Mouse (Mus musculus) T-helper 2 cell (primary cell): ENCODE measurements around the gene Gm10718.
"Not testable (repeated sequence)": the region's sequence is repeated elsewhere in the genome, so short reads cannot be mapped to it uniquely, and the experiment has no call there.

Experiments used
- in situ Hi-C: fragments of 300-600 bp; cut with MboI, MseI; formaldehyde crosslinking; loops from one replicate; pipeline ENCODE4 v1.15.1; 2025; ENCODE audit warnings: high pct_unique_total_duplicates

The Gm10718 gene

GRCm38 (mm10) chr9:3025653-3026052 is 2.3 kb downstream of the Gm10718 start:
- in situ Hi-C loops = not testable (repeated sequence)

- in situ Hi-C loops = not testable (repeated sequence)
These were observed 2.8 kb downstream of the Gm10718 start for GRCm38 (mm10) chr9:3026136-3026535.

DNA sequence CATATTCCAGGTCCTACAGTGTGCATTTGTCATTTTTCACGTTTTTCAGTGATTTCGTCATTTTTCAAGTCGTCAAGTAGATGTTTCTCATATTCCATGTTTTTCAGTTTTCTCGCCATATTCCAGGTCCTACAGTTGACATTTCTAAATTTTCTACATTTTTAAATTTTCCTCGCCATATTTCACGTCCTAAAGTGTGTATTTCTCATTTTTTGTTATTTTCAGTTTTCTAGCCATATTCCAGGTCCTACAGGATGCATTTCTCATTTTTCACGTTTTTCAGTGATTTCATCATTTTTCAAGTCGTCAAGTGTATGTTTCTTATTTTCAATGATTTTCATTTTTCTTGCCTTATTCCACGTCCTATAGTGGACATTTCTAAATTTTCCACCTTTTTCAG is 3.4 kb downstream of the Gm10718 start:
- in situ Hi-C loops = not testable (repeated sequence)

GRCm38 (mm10) chr9:3027200-3027599 is 3.9 kb downstream of the Gm10718 start:
- in situ Hi-C loops = not testable (repeated sequence)

DNA sequence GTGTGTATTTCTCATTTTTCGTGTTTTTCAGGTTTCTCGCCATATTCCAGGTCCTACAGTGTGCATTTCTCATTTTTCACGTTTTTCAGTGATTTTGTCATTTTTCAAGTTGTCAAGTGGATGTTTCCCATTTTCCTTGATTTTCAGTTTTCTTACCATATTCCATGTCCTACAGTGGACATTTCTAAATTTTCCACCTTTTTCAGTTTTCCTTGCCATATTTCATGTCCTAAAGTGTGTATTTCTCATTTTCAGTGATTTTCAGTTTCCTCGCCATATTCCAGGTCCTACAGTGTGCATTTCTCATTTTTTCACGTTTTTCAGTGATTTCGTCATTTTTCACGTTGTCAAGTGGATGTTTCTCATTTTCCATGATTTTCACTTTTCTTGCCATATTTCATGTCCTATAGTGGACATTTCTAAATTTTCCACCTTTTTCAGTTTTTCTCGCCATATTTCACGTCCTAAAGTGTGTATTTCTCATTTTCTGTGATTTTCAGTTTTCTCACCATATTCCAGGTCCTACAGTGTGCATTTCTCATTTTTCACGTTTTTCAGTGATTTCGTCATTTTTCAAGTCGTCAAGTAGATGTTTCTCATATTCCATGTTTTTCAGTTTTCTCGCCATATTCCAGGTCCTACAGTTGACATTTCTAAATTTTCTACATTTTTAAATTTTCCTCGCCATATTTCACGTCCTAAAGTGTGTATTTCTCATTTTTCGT is 6.1 kb downstream of the Gm10718 start:
- in situ Hi-C loops = not testable (repeated sequence)

DNA sequence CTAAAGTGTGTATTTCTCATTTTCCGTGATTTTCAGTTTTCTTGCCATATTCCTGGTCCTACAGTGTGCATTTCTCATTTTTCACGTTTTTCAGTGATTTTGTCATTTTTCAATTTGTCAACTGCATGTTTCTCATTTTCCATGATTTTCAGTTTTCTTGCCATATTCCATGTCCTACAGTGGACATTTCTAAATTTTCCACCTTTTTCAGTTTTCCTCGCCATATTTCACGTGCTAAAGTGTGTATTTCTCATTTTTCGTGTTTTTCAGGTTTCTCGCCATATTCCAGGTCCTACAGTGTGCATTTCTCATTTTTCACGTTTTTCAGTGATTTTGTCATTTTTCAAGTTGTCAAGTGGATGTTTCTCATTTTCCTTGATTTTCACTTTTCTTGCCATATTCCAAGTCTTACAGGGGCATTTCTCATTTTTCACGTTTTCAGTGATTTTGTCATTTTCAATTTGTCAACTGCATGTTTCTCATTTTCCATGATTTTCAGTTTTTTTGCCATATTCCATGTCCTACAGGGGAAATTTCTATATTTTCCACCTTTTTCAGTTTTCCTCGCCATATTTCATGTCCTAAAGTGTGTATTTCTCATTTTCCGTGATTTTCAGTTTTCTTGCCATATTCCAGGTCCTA is 7.5 kb downstream of the Gm10718 start:
- in situ Hi-C loops = not testable (repeated sequence)

GRCm38 (mm10) chr9:3034299-3034698 is 11.0 kb downstream of the Gm10718 start, which contains the start of gene Gm17535:
Gene Gm17535 (plus strand): TSS chr9:3034599.
- in situ Hi-C loops = not testable (repeated sequence)

GRCm38 (mm10) chr9:3036577-3036976 is 13.2 kb downstream of the Gm10718 start, which contains the start of gene Gm10715:
Gene Gm10715 (plus strand): TSS chr9:3036877.
- in situ Hi-C loops = not testable (repeated sequence)

DNA sequence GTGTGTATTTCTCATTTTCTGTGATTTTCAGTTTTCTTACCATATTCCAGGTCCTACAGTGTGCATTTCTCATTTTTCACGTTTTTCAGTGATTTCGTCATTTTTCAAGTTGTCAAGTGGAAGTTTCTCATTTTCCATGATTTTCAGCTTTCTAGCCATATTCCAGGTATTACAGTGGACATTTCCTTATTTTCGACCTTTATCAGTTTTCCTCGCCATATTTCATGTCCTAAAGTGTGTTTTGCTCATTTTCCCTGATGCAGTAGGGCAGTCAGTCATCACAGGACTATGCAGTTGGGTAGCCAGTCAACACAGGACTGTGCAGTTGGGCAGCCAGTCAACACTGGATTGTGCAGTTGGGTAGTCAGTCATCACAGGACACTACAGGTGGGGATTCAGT is 14.8 kb downstream of the Gm10718 start:
- in situ Hi-C loops = not testable (repeated sequence)
